Mouse (Mus musculus): Measurements from ENCODE around the gene Cyp2d10. TPM values are rescaled to one million over a fixed set of nuclear protein-coding genes. Genes with fewer than 3 reads are reported as not detected.

The Cyp2d10 gene
- polyA plus RNA-seq, 2 experiments = not detected

- whole genome bisulfite sequencing = 86% methylated on average over 5 of the region's 5 CpGs
Observed at GRCm38 (mm10) chr15:82377701-82378100, 29.3 kb downstream of the Cyp2d10 start.

DNA sequence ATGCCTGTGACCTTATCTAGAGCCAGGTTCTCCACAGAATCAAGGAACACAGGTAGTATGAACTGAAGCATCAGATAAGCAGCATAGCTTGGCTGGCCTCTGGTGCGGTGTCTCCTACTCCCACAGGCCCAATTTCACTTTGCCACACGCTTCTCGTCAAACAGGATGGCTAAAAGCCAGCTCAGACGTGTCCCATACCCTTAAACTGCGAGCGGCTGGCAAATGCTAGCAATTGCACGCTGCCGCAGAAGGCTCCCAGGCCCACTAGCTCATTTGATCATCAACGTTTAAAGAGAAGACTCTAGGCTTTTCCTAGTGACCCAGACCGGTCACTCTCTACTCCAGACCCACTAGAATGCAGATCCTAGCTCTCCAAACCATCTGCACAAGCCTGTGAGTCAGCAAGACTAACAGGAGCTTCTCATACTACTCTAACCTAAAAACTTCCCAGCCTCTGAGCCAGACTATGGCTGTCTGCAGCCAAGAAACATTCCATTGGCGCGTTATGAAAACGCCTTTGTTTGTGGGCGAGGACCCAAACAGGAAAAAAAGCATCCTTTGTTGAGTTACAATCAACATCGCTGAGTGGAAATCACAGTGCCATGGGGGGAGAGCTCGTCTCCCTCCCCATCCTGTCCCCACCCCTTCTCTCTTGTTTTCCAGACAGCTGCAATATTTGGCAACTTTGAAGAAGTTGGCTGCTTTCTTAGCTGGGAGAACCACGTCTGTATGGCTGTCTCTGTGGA is 30.4 kb downstream of the Cyp2d10 start:
- ATAC-seq (ENCODE audit: low FRiP score, low read depth) = no peak
- Histone ChIP-seq H3K36me3 (ENCODE audit: control insufficient read depth, insufficient read depth, low read length) (no peaks in the 10 kb centered on the region), H3K4me2 (replicated peaks; ENCODE audit: low read depth, low read length, severe bottlenecking) (no peak overlapping the region), H3K4me1 (ENCODE audit: control insufficient read depth, insufficient read depth, low read length) (peaks cover 6% of the 10 kb centered on the region; the same call in 1 of the 2 replicates), H3K27ac (replicated peaks; ENCODE audit: low read depth, low read length) (no peak overlapping the region), H3K9ac (ENCODE audit: low read depth, low read length, severe bottlenecking) (no peak overlapping the region), H3K9me3 (ENCODE audit: control insufficient read depth, low read length) (no peaks in the 10 kb centered on the region), H3K4me3 (replicated peaks; ENCODE audit: low read length) (no peak overlapping the region), H3K27me3 (ENCODE audit: control insufficient read depth, insufficient read depth, low read length) (no peaks in the 10 kb centered on the region)
- DNase-seq (ENCODE audit: low spot score) = peak; percentile 33
- TF ChIP-seq POLR2A (IDR thresholded peaks at IDR 0.05; ENCODE audit: borderline replicate concordance, extremely low read depth, insufficient read depth, insufficient read length) = no peak
- WGBS = 67% methylated on average over 17 of the region's 17 CpGs

More at GRCm38 (mm10) chr15:82377701-82378100, 29.3 kb downstream of the Cyp2d10 start:
- H3K27me3 ChIP-seq (ENCODE audit: control insufficient read depth, insufficient read depth, low read length) = no peaks in the 10 kb centered on the region
- no peak overlapping the region for H3K27ac ChIP-seq (replicated peaks; ENCODE audit: low read depth, low read length)
- H3K9ac ChIP-seq (ENCODE audit: low read depth, low read length, severe bottlenecking) = no peak overlapping the region
- no peak overlapping the region for H3K4me2 ChIP-seq (replicated peaks; ENCODE audit: low read depth, low read length, severe bottlenecking)
- DNase-seq (ENCODE audit: low spot score) (no peak), ATAC-seq (ENCODE audit: low FRiP score, low read depth) (no peak)
- H3K4me3 ChIP-seq (replicated peaks; ENCODE audit: low read length) = no peak overlapping the region
- no peaks in the 10 kb centered on the region for H3K9me3 ChIP-seq (ENCODE audit: control insufficient read depth, low read length)
- no peaks in the 10 kb centered on the region for H3K36me3 ChIP-seq (ENCODE audit: control insufficient read depth, insufficient read depth, low read length)
- TF ChIP-seq POLR2A (IDR thresholded peaks at IDR 0.05; ENCODE audit: borderline replicate concordance, extremely low read depth, insufficient read depth, insufficient read length) = no peak
- peaks cover 6% of the 10 kb centered on the region; the same call in 1 of the 2 replicates for H3K4me1 ChIP-seq (ENCODE audit: control insufficient read depth, insufficient read depth, low read length)

- no peak overlapping the region for H3K9ac ChIP-seq (ENCODE audit: low read depth, low read length, severe bottlenecking)
- no peak for TF ChIP-seq POLR2A (IDR thresholded peaks at IDR 0.05; ENCODE audit: borderline replicate concordance, extremely low read depth, insufficient read depth, insufficient read length)
- WGBS = 89% methylated on average over 9 of the region's 9 CpGs
- H3K9me3 ChIP-seq (ENCODE audit: control insufficient read depth, low read length) = no peaks in the 10 kb centered on the region
- DNase-seq (ENCODE audit: low spot score) (no peak), ATAC-seq (ENCODE audit: low FRiP score, low read depth) (no peak)
- no peaks in the 10 kb centered on the region for H3K27me3 ChIP-seq (ENCODE audit: control insufficient read depth, insufficient read depth, low read length)
- peaks cover 6% of the 10 kb centered on the region; the same call in 1 of the 2 replicates for H3K4me1 ChIP-seq (ENCODE audit: control insufficient read depth, insufficient read depth, low read length)
- no peaks in the 10 kb centered on the region for H3K36me3 ChIP-seq (ENCODE audit: control insufficient read depth, insufficient read depth, low read length)
- no peak overlapping the region for H3K27ac ChIP-seq (replicated peaks; ENCODE audit: low read depth, low read length)
- H3K4me3 ChIP-seq (replicated peaks; ENCODE audit: low read length) = no peak overlapping the region
- H3K4me2 ChIP-seq (replicated peaks; ENCODE audit: low read depth, low read length, severe bottlenecking) = no peak overlapping the region
Observed at GRCm38 (mm10) chr15:82375855-82376254, 31.1 kb downstream of the Cyp2d10 start.

DNA sequence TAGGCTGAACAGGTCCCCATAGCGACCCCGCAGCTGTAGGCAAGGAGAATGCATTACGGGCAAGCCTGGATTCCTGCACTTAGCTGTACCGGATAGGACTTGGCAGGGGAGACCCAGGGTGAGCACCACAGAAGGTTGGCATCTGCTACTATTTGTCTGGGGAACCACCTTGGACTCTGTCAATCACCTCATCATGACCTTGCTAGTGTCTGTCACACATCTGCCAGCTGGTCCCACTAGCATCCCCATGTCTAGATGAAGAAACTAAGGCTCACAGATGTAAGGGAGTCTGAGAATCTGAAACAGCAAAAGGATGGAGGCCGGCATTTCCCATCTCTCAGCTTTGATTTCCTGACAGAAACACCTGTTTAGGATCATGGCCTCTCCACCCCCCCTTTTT is 32.6 kb downstream of the Cyp2d10 start:
- Histone ChIP-seq H3K4me2 (replicated peaks; ENCODE audit: low read depth, low read length, severe bottlenecking) (no peak overlapping the region), H3K27me3 (ENCODE audit: control insufficient read depth, insufficient read depth, low read length) (no peaks in the 10 kb centered on the region), H3K36me3 (ENCODE audit: control insufficient read depth, insufficient read depth, low read length) (no peaks in the 10 kb centered on the region), H3K4me1 (ENCODE audit: control insufficient read depth, insufficient read depth, low read length) (peaks cover 4% of the 10 kb centered on the region; the same call in 1 of the 2 replicates), H3K9me3 (ENCODE audit: control insufficient read depth, low read length) (no peaks in the 10 kb centered on the region), H3K9ac (ENCODE audit: low read depth, low read length, severe bottlenecking) (no peak overlapping the region), H3K27ac (replicated peaks; ENCODE audit: low read depth, low read length) (no peak overlapping the region), H3K4me3 (replicated peaks; ENCODE audit: low read length) (no peak overlapping the region)
- ATAC-seq (ENCODE audit: low FRiP score, low read depth) (no peak), DNase-seq (ENCODE audit: low spot score) (no peak)
- no peak for TF ChIP-seq POLR2A (IDR thresholded peaks at IDR 0.05; ENCODE audit: borderline replicate concordance, extremely low read depth, insufficient read depth, insufficient read length)
- 75% methylated on average over 5 of the region's 5 CpGs for WGBS

DNA sequence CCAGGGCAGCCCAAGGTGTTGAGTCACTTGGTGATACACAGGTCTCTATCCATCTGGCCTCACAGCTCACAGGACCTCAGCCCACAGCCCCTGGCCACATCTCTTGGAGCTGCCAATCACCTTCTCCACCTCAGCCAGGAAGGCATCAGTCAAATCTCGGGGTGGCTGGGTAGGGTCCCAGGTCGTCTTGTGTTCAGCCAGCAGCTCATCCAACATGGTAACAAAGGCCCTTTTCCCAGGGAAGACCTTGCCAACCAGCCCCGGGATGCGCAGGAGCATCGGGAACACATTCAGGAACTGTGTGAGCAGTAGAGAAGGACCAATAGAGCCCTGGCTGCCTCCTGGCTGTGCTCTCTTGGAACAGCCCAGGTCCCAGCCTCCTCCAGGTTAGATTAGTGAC is 34.0 kb downstream of the Cyp2d10 start:
- H3K4me1 ChIP-seq (ENCODE audit: control insufficient read depth, insufficient read depth, low read length) = 0 out of 2 replicates have a peak, but pooled peaks cover 3% of the 10 kb centered on the region
- 92% methylated on average over 5 of the region's 5 CpGs for WGBS
- ATAC-seq (ENCODE audit: low FRiP score, low read depth) (no peak), DNase-seq (ENCODE audit: low spot score) (no peak)
- no peak overlapping the region for H3K4me2 ChIP-seq (replicated peaks; ENCODE audit: low read depth, low read length, severe bottlenecking)
- H3K9ac ChIP-seq (ENCODE audit: low read depth, low read length, severe bottlenecking) = no peak overlapping the region
- no peaks in the 10 kb centered on the region for H3K27me3 ChIP-seq (ENCODE audit: control insufficient read depth, insufficient read depth, low read length)
- no peak for TF ChIP-seq POLR2A (IDR thresholded peaks at IDR 0.05; ENCODE audit: borderline replicate concordance, extremely low read depth, insufficient read depth, insufficient read length)
- no peak overlapping the region for H3K4me3 ChIP-seq (replicated peaks; ENCODE audit: low read length)
- no peak overlapping the region for H3K27ac ChIP-seq (replicated peaks; ENCODE audit: low read depth, low read length)
- H3K36me3 ChIP-seq (ENCODE audit: control insufficient read depth, insufficient read depth, low read length) = no peaks in the 10 kb centered on the region
- H3K9me3 ChIP-seq (ENCODE audit: control insufficient read depth, low read length) = no peaks in the 10 kb centered on the region
